Mouse (Mus musculus): Measurements from ENCODE around the gene Six2.

The Six2 gene

DNA sequence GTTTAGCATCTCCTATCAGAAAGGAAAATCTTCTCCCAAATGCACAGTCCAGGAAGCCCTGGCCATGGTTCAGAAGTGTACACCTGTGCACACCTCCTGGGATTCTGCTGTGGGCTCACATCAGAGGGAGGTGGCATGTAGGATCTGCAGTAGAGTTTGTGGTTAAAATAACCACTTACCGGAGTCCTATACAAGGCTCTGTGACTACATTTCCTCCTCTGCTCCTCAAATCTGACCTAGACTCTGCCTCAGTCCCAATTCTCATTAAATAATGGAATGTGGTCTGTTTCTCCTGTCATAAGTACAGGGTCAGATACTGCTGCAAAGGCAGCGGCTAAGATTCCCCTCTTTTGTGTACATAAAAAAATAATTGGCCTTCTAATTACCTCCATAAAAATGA lies 23.9 kb downstream of the Six2 start:
- DNase-seq (ENCODE audit: low spot score in 2 of 2), result no peak

GRCm38 (mm10) chr17:85661521-85661920 lies 26.6 kb downstream of the Six2 start:
- no peak for DNase-seq (ENCODE audit: low spot score in 2 of 2)

- DNase-seq (ENCODE audit: low spot score in 2 of 2), result no peak
Measured at GRCm38 (mm10) chr17:85660016-85660415, 28.1 kb downstream of the Six2 start.

DNA sequence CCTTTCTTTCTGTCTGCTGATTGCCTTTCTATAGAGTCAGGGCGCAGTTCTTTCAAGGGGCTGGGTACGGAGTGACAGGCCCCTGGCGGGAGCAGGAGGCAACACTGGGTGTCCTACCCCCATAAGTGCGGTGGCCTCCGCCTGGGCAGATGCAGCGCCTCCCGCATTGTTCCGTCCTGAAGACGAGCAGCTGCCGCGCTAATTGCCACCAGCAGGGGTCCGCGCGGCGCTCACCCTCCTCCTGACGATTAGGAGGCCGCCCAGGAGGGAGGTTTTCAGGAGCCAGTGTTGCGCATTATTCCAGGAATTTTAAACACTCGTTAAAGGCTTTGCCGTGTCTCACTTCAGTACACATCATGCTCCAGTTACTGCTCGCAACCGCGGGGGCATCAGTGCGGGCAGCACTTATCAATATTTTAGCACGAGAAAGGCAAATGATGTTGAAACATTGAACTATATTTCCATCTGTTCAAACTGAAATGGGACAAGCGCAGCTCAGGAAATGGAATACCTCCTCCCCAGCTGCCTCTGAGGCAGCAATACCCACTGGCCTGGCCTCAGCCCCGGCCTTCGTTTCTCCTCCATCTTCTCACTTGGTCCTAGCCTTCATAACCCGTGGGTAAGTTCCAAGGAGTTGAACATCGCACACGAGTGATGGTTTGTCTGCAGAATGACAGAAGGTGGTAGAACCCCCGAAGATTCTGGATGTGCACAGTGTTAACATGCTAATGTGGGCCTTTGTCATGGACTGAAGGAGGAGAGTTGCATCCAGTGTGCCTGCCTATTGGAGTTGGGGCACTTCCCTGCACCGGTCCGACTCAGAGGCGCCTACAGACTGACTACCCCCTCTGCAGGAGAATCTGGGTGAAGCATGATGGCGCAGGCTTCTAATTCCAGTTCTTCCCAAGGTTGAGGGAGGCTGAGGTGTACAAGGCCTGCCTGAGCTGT lies 42.1 kb downstream of the Six2 start:
- no peak for DNase-seq (ENCODE audit: low spot score in 2 of 2)

DNA sequence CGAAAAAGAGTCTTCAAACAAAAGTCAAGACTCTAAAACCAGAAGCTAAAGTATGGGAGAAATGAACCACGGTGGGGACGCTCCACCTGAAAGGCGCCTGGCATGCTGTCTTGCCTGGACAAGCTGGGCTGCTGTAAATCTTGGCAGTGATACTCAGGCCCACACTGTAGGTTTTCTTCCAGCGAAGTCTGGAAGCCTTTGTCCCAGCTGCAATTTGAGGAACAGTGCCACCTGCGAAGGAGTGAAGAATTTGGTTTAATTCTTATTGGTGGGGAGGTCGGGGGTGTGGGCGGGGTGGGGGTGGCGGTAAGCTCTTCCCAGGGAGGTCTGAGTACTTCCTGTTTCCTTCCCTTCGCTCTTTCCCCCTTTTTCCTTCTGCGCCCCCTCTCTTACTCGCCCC lies 42.8 kb downstream of the Six2 start:
- no peak for DNase-seq (ENCODE audit: low spot score in 2 of 2)

DNA sequence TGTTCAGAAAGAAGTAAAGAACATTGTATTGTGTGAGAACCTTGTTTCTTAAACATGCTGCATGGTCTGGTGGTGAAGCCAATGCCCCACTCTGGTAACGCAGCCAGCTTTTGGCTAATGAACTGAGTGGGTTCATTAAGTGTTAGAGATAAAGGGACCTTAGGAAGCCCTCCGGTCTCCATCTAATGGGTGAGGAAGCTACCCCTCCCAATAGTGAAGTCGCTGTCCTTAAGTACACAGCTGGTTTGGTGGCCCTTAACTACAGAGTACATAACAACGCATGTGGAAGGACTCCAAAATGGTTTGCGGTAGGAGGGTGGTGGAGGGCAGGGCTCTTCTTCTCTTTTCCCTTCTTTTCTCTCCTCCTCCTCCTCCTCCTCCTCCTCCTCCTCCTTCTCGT lies 50.2 kb downstream of the Six2 start:
- no peak for DNase-seq (ENCODE audit: low spot score in 2 of 2)
